Mouse (Mus musculus) forebrain, embryonic 16.5 days (tissue): ENCODE data around the gene Nsun4. TPM values are rescaled to one million over a fixed set of nuclear protein-coding genes. Genes with fewer than 3 reads are reported as not detected.

Experiments used
- ATAC-seq: fragments of 200-750 bp; cut with Nextera tagmentation; 2 replicates; pipeline ENCODE4 v1.8.0; 2017; ENCODE audit warnings: mild to moderate bottlenecking, moderate library complexity
- H3K27ac ChIP-seq: fragments of 300-500 bp; sonication (generic); 2 replicates; pipeline ENCODE4 v1.5.1; 2014; ENCODE audit warnings: low read length, control low read depth
- H3K27me3 ChIP-seq: fragments of 300-500 bp; sonication (generic); replicated peaks from 2 replicates; pipeline ENCODE4 v1.6.1; 2014; ENCODE audit warnings: low read length; ENCODE audit not compliant: control insufficient read depth, insufficient read depth
- H3K36me3 ChIP-seq: fragments of 300-500 bp; sonication (generic); 2 replicates; pipeline ENCODE4 v1.6.1; 2014; ENCODE audit not compliant: control insufficient read depth, insufficient read depth
- H3K4me1 ChIP-seq: fragments of 300-500 bp; sonication (generic); replicated peaks from 2 replicates; pipeline ENCODE4 v1.6.1; 2014; ENCODE audit warnings: low read length; ENCODE audit not compliant: control insufficient read depth, insufficient read depth
- H3K4me2 ChIP-seq: fragments of 300-500 bp; sonication (generic); 2 replicates; pipeline ENCODE4 v1.6.1; 2014; ENCODE audit warnings: mild to moderate bottlenecking, low read length, control low read depth
- H3K4me3 ChIP-seq: fragments of 300-500 bp; sonication (generic); replicated peaks from 2 replicates; pipeline ENCODE4 v1.5.1; 2014; ENCODE audit warnings: mild to moderate bottlenecking, low read length, control low read depth
- H3K9ac ChIP-seq: fragments of 300-500 bp; sonication (generic); replicated peaks from 2 replicates; pipeline ENCODE4 v1.6.1; 2014; ENCODE audit warnings: low read depth, low read length, control low read depth
- H3K9me3 ChIP-seq: fragments of 300-500 bp; sonication (generic); 2 replicates; pipeline ENCODE4 v1.6.1; 2016; ENCODE audit warnings: low read length; ENCODE audit not compliant: control insufficient read depth
- WGBS: fragments of 180-500 bp; shearing (Covaris S2); extraction: QIAGEN DNeasy Blood & Tissue Kit; methylation state at CpG from one replicate; pipeline ENCODE4 v1.1.7; 2014; 5-methylcytosine and 5-hydroxymethylcytosine counted together
- polyA plus RNA-seq: library from polyadenylated mRNA; unstranded; fragments of >200 nt; fragmentation: Nextera tagmentation; extraction: Ambion mirVana; gene quantifications from 2 replicates; pipeline ENCODE4 v1.2.1, GENCODE M21; 2015

The Nsun4 gene
- polyA plus RNA-seq, 1 experiment from 2014 or later, result 13.2 TPM

GRCm38 (mm10) chr4:116049211-116049610 lies 4.5 kb downstream of the Nsun4 start:
- ATAC-seq, result no peak
- H3K36me3 ChIP-seq, result no peaks in the 10 kb centered on the region
- H3K4me2 ChIP-seq, result no peak overlapping the region
- 79% methylated on average over 3 of the region's 3 CpGs for WGBS
- H3K4me3 ChIP-seq, result no peak overlapping the region
- H3K27ac ChIP-seq, result no peak overlapping the region
- H3K9me3 ChIP-seq, result no peaks in the 10 kb centered on the region
- no peak overlapping the region for H3K9ac ChIP-seq
- no peaks in the 10 kb centered on the region for H3K27me3 ChIP-seq
- H3K4me1 ChIP-seq, result peaks cover 10% of the 10 kb centered on the region; the same call in 1 of the 2 replicates

- no peaks in the 10 kb centered on the region for H3K27me3 ChIP-seq
- 75% methylated on average over 7 of the region's 7 CpGs for WGBS
- H3K4me2 ChIP-seq, result no peak overlapping the region
- 0 out of 2 replicates have a peak, but pooled peaks cover 6% of the 10 kb centered on the region for H3K4me1 ChIP-seq
- H3K9me3 ChIP-seq, result no peaks in the 10 kb centered on the region
- H3K36me3 ChIP-seq, result no peaks in the 10 kb centered on the region
- H3K27ac ChIP-seq, result no peak overlapping the region
- H3K9ac ChIP-seq, result no peak overlapping the region
- no peak for ATAC-seq
- H3K4me3 ChIP-seq, result no peak overlapping the region
These were observed 5.4 kb downstream of the Nsun4 start for GRCm38 (mm10) chr4:116048130-116048920.

- no peak overlapping the region for H3K9ac ChIP-seq
- H3K4me2 ChIP-seq, result no peak overlapping the region
- no peaks in the 10 kb centered on the region for H3K27me3 ChIP-seq
- no peaks in the 10 kb centered on the region for H3K36me3 ChIP-seq
- no peak overlapping the region for H3K4me3 ChIP-seq
- 95% methylated on average over 1 of the region's 1 CpGs for WGBS
- ATAC-seq, result no peak
- no peaks in the 10 kb centered on the region for H3K9me3 ChIP-seq
- 0 out of 2 replicates have a peak, but pooled peaks cover under 1% of the 10 kb centered on the region for H3K4me1 ChIP-seq
- H3K27ac ChIP-seq, result no peak overlapping the region
These were observed 6.0 kb downstream of the Nsun4 start for GRCm38 (mm10) chr4:116047681-116048080.

GRCm38 (mm10) chr4:116046604-116047003 lies 7.1 kb downstream of the Nsun4 start:
- 94% methylated on average over 2 of the region's 2 CpGs for WGBS
- H3K4me3 ChIP-seq, result no peak overlapping the region
- no peak overlapping the region for H3K4me2 ChIP-seq
- H3K36me3 ChIP-seq, result no peaks in the 10 kb centered on the region
- no peaks in the 10 kb centered on the region for H3K4me1 ChIP-seq
- no peak overlapping the region for H3K27ac ChIP-seq
- no peaks in the 10 kb centered on the region for H3K9me3 ChIP-seq
- ATAC-seq, result no peak
- no peaks in the 10 kb centered on the region for H3K27me3 ChIP-seq
- no peak overlapping the region for H3K9ac ChIP-seq

GRCm38 (mm10) chr4:116042186-116042585 lies 11.5 kb downstream of the Nsun4 start:
- H3K27ac ChIP-seq, result no peak overlapping the region
- H3K4me2 ChIP-seq, result no peak overlapping the region
- WGBS, result 81% methylated on average over 3 of the region's 3 CpGs
- H3K4me3 ChIP-seq, result no peak overlapping the region
- no peak overlapping the region for H3K9ac ChIP-seq
- no peaks in the 10 kb centered on the region for H3K9me3 ChIP-seq
- H3K4me1 ChIP-seq, result no peaks in the 10 kb centered on the region
- H3K27me3 ChIP-seq, result no peaks in the 10 kb centered on the region
- no peaks in the 10 kb centered on the region for H3K36me3 ChIP-seq
- ATAC-seq, result no peak

GRCm38 (mm10) chr4:116040466-116040865 lies 13.2 kb downstream of the Nsun4 start:
- no peak overlapping the region for H3K9ac ChIP-seq
- no peaks in the 10 kb centered on the region for H3K9me3 ChIP-seq
- H3K27ac ChIP-seq, result no peak overlapping the region
- no peaks in the 10 kb centered on the region for H3K27me3 ChIP-seq
- 95% methylated on average over 2 of the region's 2 CpGs for WGBS
- no peak overlapping the region for H3K4me2 ChIP-seq
- no peak overlapping the region for H3K4me3 ChIP-seq
- H3K36me3 ChIP-seq, result no peaks in the 10 kb centered on the region
- ATAC-seq, result no peak
- no peaks in the 10 kb centered on the region for H3K4me1 ChIP-seq

GRCm38 (mm10) chr4:116033374-116033773 lies 20.3 kb downstream of the Nsun4 start:
- no peak overlapping the region for H3K9ac ChIP-seq
- no peaks in the 10 kb centered on the region for H3K36me3 ChIP-seq
- no peak overlapping the region for H3K4me3 ChIP-seq
- H3K27me3 ChIP-seq, result no peaks in the 10 kb centered on the region
- WGBS, result 85% methylated on average over 5 of the region's 5 CpGs
- H3K9me3 ChIP-seq, result no peaks in the 10 kb centered on the region
- ATAC-seq, result no peak
- H3K27ac ChIP-seq, result no peak overlapping the region
- H3K4me1 ChIP-seq, result no peaks in the 10 kb centered on the region
- no peak overlapping the region for H3K4me2 ChIP-seq

- no peak overlapping the region for H3K4me3 ChIP-seq
These were observed 20.8 kb downstream of the Nsun4 start for GRCm38 (mm10) chr4:116032906-116033305.

GRCm38 (mm10) chr4:116017902-116018746 lies 35.6 kb downstream of the Nsun4 start, which contains the start of gene Faah:
Gene Faah, minus strand, starts transcription at chr4:116017926.
- Histone ChIP-seq H3K4me1 (peaks cover 7% of the 10 kb centered on the region), H3K27me3 (peaks cover 27% of the 10 kb centered on the region), H3K9ac (peak within 1 kb of the TSS; percentile 78), H3K4me2 (peak within 1 kb of the TSS; percentile 97), H3K4me3 (peak within 1 kb of the TSS; percentile 71), H3K9me3 (no peaks in the 10 kb centered on the region), H3K27ac (no peak within 1 kb of the TSS), H3K36me3 (no peaks in the 10 kb centered on the region)
- WGBS, result 8% methylated on average over 18 of the region's 18 CpGs
- peak; percentile 42 for ATAC-seq

More at GRCm38 (mm10) chr4:116032906-116033305, 20.8 kb downstream of the Nsun4 start:
- H3K9me3 ChIP-seq, result no peaks in the 10 kb centered on the region
- WGBS, result 89% methylated on average over 9 of the region's 9 CpGs
- ATAC-seq, result no peak
- H3K27ac ChIP-seq, result no peak overlapping the region
- no peaks in the 10 kb centered on the region for H3K4me1 ChIP-seq
- H3K36me3 ChIP-seq, result no peaks in the 10 kb centered on the region
- H3K27me3 ChIP-seq, result no peaks in the 10 kb centered on the region
- H3K9ac ChIP-seq, result no peak overlapping the region
- H3K4me2 ChIP-seq, result no peak overlapping the region
